Mouse (Mus musculus): ENCODE measurements around the gene Olfr771. TPM values are rescaled to one million over a fixed set of nuclear protein-coding genes. Genes with fewer than 3 reads are reported as not detected.
"Not testable (repeated sequence)": the region's sequence is repeated elsewhere in the genome, so short reads cannot be mapped to it uniquely, and the experiment has no call there.

The Olfr771 gene
- polyA plus RNA-seq (2014; fragmentation: Nextera tagmentation; extraction: Ambion mirVana): not detected in 2 replicates

GRCm38 (mm10) chr10:129164651-129165050 lies at the start of gene Olfr771:
Gene Olfr771, minus strand, starts transcription at chr10:129164751.
- DNase-seq (ENCODE audit: low spot score): no peak
- WGBS: 69% methylated on average over 1 of the region's 1 CpGs
- H3K27me3 ChIP-seq (replicated peaks; ENCODE audit: control insufficient read depth, insufficient read depth, low read length): no peaks in the 10 kb centered on the region
- no peak for ATAC-seq (ENCODE audit: low read depth)
- H3K4me2 ChIP-seq (ENCODE audit: low read depth, low read length): no peak within 1 kb of the TSS
- H3K9me3 ChIP-seq (ENCODE audit: control insufficient read depth, low read length): no peaks in the 10 kb centered on the region
- H3K4me3 ChIP-seq (ENCODE audit: low read depth, low read length): no peak within 1 kb of the TSS
- no peak within 1 kb of the TSS for H3K9ac ChIP-seq (ENCODE audit: low read depth, low read length)
- no peak within 1 kb of the TSS for H3K27ac ChIP-seq (replicated peaks; ENCODE audit: low read depth, low read length)
- no peaks in the 10 kb centered on the region for H3K36me3 ChIP-seq (ENCODE audit: control insufficient read depth, insufficient read depth, low read length)
- H3K4me1 ChIP-seq (ENCODE audit: control insufficient read depth, insufficient read depth, low read length): no peaks in the 10 kb centered on the region

- not testable (repeated sequence) for H3K4me3 ChIP-seq (ENCODE audit: low read depth, low read length); H3K27me3 ChIP-seq (replicated peaks; ENCODE audit: control insufficient read depth, insufficient read depth, low read length); H3K36me3 ChIP-seq (ENCODE audit: control insufficient read depth, insufficient read depth, low read length); ATAC-seq (ENCODE audit: low read depth); H3K27ac ChIP-seq (replicated peaks; ENCODE audit: low read depth, low read length); H3K9ac ChIP-seq (ENCODE audit: low read depth, low read length); DNase-seq (ENCODE audit: low spot score); H3K9me3 ChIP-seq (ENCODE audit: control insufficient read depth, low read length); H3K4me1 ChIP-seq (ENCODE audit: control insufficient read depth, insufficient read depth, low read length); H3K4me2 ChIP-seq (ENCODE audit: low read depth, low read length)
Observed at GRCm38 (mm10) chr10:129187319-129187718, 22.8 kb upstream of the Olfr771 start, which contains the start of gene Olfr773. Gene Olfr773, minus strand, starts transcription at chr10:129187419.

GRCm38 (mm10) chr10:129177821-129178220 lies 13.3 kb upstream of the Olfr771 start, which contains the start of gene Olfr772:
Gene Olfr772, minus strand, starts transcription at chr10:129177921.
- not testable (repeated sequence) for H3K4me3 ChIP-seq (ENCODE audit: low read depth, low read length); ATAC-seq (ENCODE audit: low read depth); H3K27me3 ChIP-seq (replicated peaks; ENCODE audit: control insufficient read depth, insufficient read depth, low read length); DNase-seq (ENCODE audit: low spot score); H3K27ac ChIP-seq (replicated peaks; ENCODE audit: low read depth, low read length); H3K9me3 ChIP-seq (ENCODE audit: control insufficient read depth, low read length); H3K4me1 ChIP-seq (ENCODE audit: control insufficient read depth, insufficient read depth, low read length); H3K36me3 ChIP-seq (ENCODE audit: control insufficient read depth, insufficient read depth, low read length); H3K9ac ChIP-seq (ENCODE audit: low read depth, low read length); H3K4me2 ChIP-seq (ENCODE audit: low read depth, low read length)
- 88% methylated on average over 3 of the region's 4 CpGs for WGBS

- no peak within 1 kb of the TSS for H3K27ac ChIP-seq (replicated peaks; ENCODE audit: low read depth, low read length)
- H3K4me1 ChIP-seq (ENCODE audit: control insufficient read depth, insufficient read depth, low read length): no peaks in the 10 kb centered on the region
- ATAC-seq (ENCODE audit: low read depth): no peak
- H3K9ac ChIP-seq (ENCODE audit: low read depth, low read length): no peak within 1 kb of the TSS
- DNase-seq (ENCODE audit: low spot score): no peak
- WGBS: 80% methylated on average over 2 of the region's 2 CpGs
- no peaks in the 10 kb centered on the region for H3K36me3 ChIP-seq (ENCODE audit: control insufficient read depth, insufficient read depth, low read length)
- no peak within 1 kb of the TSS for H3K4me3 ChIP-seq (ENCODE audit: low read depth, low read length)
- H3K9me3 ChIP-seq (ENCODE audit: control insufficient read depth, low read length): no peaks in the 10 kb centered on the region
- no peaks in the 10 kb centered on the region for H3K27me3 ChIP-seq (replicated peaks; ENCODE audit: control insufficient read depth, insufficient read depth, low read length)
- no peak within 1 kb of the TSS for H3K4me2 ChIP-seq (ENCODE audit: low read depth, low read length)
Observed at GRCm38 (mm10) chr10:129138898-129139297, 25.7 kb downstream of the Olfr771 start, which contains the start of gene Olfr770. Gene Olfr770, minus strand, starts transcription at chr10:129138998.

- Histone ChIP-seq H3K27me3 (replicated peaks; ENCODE audit: control insufficient read depth, insufficient read depth, low read length) (no peaks in the 10 kb centered on the region), H3K9ac (ENCODE audit: low read depth, low read length) (no peak within 1 kb of the TSS), H3K4me2 (ENCODE audit: low read depth, low read length) (no peak within 1 kb of the TSS), H3K27ac (replicated peaks; ENCODE audit: low read depth, low read length) (no peak within 1 kb of the TSS), H3K4me3 (ENCODE audit: low read depth, low read length) (no peak within 1 kb of the TSS), H3K9me3 (ENCODE audit: control insufficient read depth, low read length) (no peaks in the 10 kb centered on the region), H3K4me1 (ENCODE audit: control insufficient read depth, insufficient read depth, low read length) (no peaks in the 10 kb centered on the region), H3K36me3 (ENCODE audit: control insufficient read depth, insufficient read depth, low read length) (no peaks in the 10 kb centered on the region)
- WGBS: 72% methylated on average over 2 of the region's 2 CpGs
- no peak for DNase-seq (ENCODE audit: low spot score)
- no peak for ATAC-seq (ENCODE audit: low read depth)
Observed at GRCm38 (mm10) chr10:129117761-129118160, 46.8 kb downstream of the Olfr771 start, which contains the start of gene Olfr769. Gene Olfr769, minus strand, starts transcription at chr10:129117861.

- H3K27me3 ChIP-seq (replicated peaks; ENCODE audit: control insufficient read depth, insufficient read depth, low read length): no peaks in the 10 kb centered on the region
- no peak overlapping the region for H3K27ac ChIP-seq (replicated peaks; ENCODE audit: low read depth, low read length)
- 89% methylated on average over 3 of the region's 3 CpGs for WGBS
Observed at GRCm38 (mm10) chr10:129115146-129115545, 49.4 kb downstream of the Olfr771 start.

More at GRCm38 (mm10) chr10:129115146-129115545, 49.4 kb downstream of the Olfr771 start:
- Histone ChIP-seq H3K4me3 (ENCODE audit: low read depth, low read length) (no peak overlapping the region), H3K36me3 (ENCODE audit: control insufficient read depth, insufficient read depth, low read length) (no peaks in the 10 kb centered on the region), H3K4me2 (ENCODE audit: low read depth, low read length) (no peak overlapping the region), H3K4me1 (ENCODE audit: control insufficient read depth, insufficient read depth, low read length) (no peaks in the 10 kb centered on the region), H3K9ac (ENCODE audit: low read depth, low read length) (no peak overlapping the region), H3K9me3 (ENCODE audit: control insufficient read depth, low read length) (no peaks in the 10 kb centered on the region)
- no peak for DNase-seq (ENCODE audit: low spot score)
- ATAC-seq (ENCODE audit: low read depth): no peak

Other genes starting within 250 kb of the Olfr771 start
- gene Rdh5, start 241.9 kb downstream of the Olfr771 start, polyA plus RNA-seq (2014; fragmentation: Nextera tagmentation; extraction: Ambion mirVana): 15.5 and 16.0 TPM in 2 replicates
- 242 and 248 TPM in 2 replicates for gene Bloc1s1, start 240.7 kb downstream of the Olfr771 start, polyA plus RNA-seq (2014; fragmentation: Nextera tagmentation; extraction: Ambion mirVana)
- gene Itga7, start 230.9 kb downstream of the Olfr771 start, polyA plus RNA-seq (2014; fragmentation: Nextera tagmentation; extraction: Ambion mirVana): 23.5 and 30.2 TPM in 2 replicates
- gene Mettl7b, start 203.8 kb downstream of the Olfr771 start, polyA plus RNA-seq (2014; fragmentation: Nextera tagmentation; extraction: Ambion mirVana): not detected in 2 replicates
- not detected in 2 replicates for gene Olfr9, start 175.3 kb downstream of the Olfr771 start, polyA plus RNA-seq (2014; fragmentation: Nextera tagmentation; extraction: Ambion mirVana)
- gene Olfr763, start 154.0 kb downstream of the Olfr771 start, polyA plus RNA-seq (2014; fragmentation: Nextera tagmentation; extraction: Ambion mirVana): not detected in 2 replicates
- gene Olfr764-ps1, start 124.9 kb downstream of the Olfr771 start, polyA plus RNA-seq (2014; fragmentation: Nextera tagmentation; extraction: Ambion mirVana): not detected in 2 replicates
- gene Olfr765, start 114.8 kb downstream of the Olfr771 start, polyA plus RNA-seq (2014; fragmentation: Nextera tagmentation; extraction: Ambion mirVana): not detected in 2 replicates
- not detected in 2 replicates for gene Olfr766-ps1, start 95.8 kb downstream of the Olfr771 start, polyA plus RNA-seq (2014; fragmentation: Nextera tagmentation; extraction: Ambion mirVana)
- gene Olfr767, start 81.8 kb downstream of the Olfr771 start, polyA plus RNA-seq (2014; fragmentation: Nextera tagmentation; extraction: Ambion mirVana): not detected in 2 replicates
- gene Olfr768, start 65.4 kb downstream of the Olfr771 start, polyA plus RNA-seq (2014; fragmentation: Nextera tagmentation; extraction: Ambion mirVana): not detected in 2 replicates
- 0.04 and 0.12 TPM in 2 replicates for gene Olfr769, start 46.9 kb downstream of the Olfr771 start, polyA plus RNA-seq (2014; fragmentation: Nextera tagmentation; extraction: Ambion mirVana)
- not detected in 2 replicates for gene Olfr770, start 25.8 kb downstream of the Olfr771 start, polyA plus RNA-seq (2014; fragmentation: Nextera tagmentation; extraction: Ambion mirVana)
- not detected in 2 replicates for gene Olfr772, start 13.2 kb upstream of the Olfr771 start, polyA plus RNA-seq (2014; fragmentation: Nextera tagmentation; extraction: Ambion mirVana)
- gene Olfr773, start 22.7 kb upstream of the Olfr771 start, polyA plus RNA-seq (2014; fragmentation: Nextera tagmentation; extraction: Ambion mirVana): not detected in 2 replicates
- gene Olfr774, start 71.5 kb upstream of the Olfr771 start, polyA plus RNA-seq (2014; fragmentation: Nextera tagmentation; extraction: Ambion mirVana): not detected in 2 replicates
- not detected in 2 replicates for gene Olfr775, start 83.7 kb upstream of the Olfr771 start, polyA plus RNA-seq (2014; fragmentation: Nextera tagmentation; extraction: Ambion mirVana)
- gene Olfr776, start 94.4 kb upstream of the Olfr771 start, polyA plus RNA-seq (2014; fragmentation: Nextera tagmentation; extraction: Ambion mirVana): 0.08 TPM in 1 of 2 replicates, not detected in the other
- not detected in 2 replicates for gene Olfr777, start 106.7 kb upstream of the Olfr771 start, polyA plus RNA-seq (2014; fragmentation: Nextera tagmentation; extraction: Ambion mirVana)
- not detected in 2 replicates for gene Olfr780, start 153.4 kb upstream of the Olfr771 start, polyA plus RNA-seq (2014; fragmentation: Nextera tagmentation; extraction: Ambion mirVana)
- gene Olfr781, start 164.1 kb upstream of the Olfr771 start, polyA plus RNA-seq (2014; fragmentation: Nextera tagmentation; extraction: Ambion mirVana): not detected in 2 replicates
- not detected in 2 replicates for gene Olfr782, start 184.1 kb upstream of the Olfr771 start, polyA plus RNA-seq (2014; fragmentation: Nextera tagmentation; extraction: Ambion mirVana)
- 0.14 TPM in 1 of 2 replicates, not detected in the other for gene Olfr784, start 219.3 kb upstream of the Olfr771 start, polyA plus RNA-seq (2014; fragmentation: Nextera tagmentation; extraction: Ambion mirVana)
- not detected in 2 replicates for gene Olfr785, start 240.7 kb upstream of the Olfr771 start, polyA plus RNA-seq (2014; fragmentation: Nextera tagmentation; extraction: Ambion mirVana)